Mouse (Mus musculus): ENCODE measurements around the gene Rsbn1. TPM values are rescaled to one million over a fixed set of nuclear protein-coding genes. Genes with fewer than 3 reads are reported as not detected.

Gene Rsbn1
- polyA plus RNA-seq (2014; fragmentation: Nextera tagmentation; extraction: Ambion mirVana) = 19.5 and 20.6 TPM in 2 replicates

DNA sequence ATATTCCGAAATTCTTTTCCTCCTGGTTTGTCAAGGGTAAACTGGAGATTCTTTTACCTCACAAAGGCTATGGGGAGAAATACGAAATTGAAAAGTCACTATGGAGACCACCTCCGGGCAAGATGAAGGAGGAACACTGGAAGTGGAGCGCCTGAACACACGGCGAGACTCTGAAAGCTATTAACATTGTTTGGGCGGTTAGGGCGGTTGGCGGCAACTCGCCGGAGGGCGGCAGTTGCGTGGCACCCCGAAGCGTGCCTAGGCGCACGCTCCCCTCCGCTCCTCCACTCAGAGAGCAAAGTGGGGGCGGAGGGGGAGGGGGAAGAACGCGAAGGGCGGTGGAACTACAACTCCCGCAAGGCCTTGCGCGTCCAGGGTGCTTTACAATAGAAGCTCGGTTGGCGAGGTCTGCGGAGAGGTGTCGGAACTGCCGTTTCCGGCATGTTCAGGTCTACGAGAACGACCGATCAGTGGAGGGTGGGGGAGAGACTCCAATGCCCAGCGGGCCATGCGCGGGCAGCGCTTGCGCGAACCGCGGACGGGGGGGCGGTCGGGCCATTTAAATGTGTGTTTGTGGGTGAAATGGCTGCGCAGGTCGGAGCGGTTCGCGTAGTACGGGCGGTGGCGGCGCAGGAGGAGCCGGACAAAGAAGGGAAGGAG is at the start of gene Rsbn1:
Gene Rsbn1, plus strand, starts transcription at position 111 of the 660 bp plus-strand sequence.
- Histone ChIP-seq H3K4me1 (ENCODE audit: control insufficient read depth, insufficient read depth, low read length) (no peaks in the 10 kb centered on the region), H3K36me3 (replicated peaks; ENCODE audit: control insufficient read depth, insufficient read depth, low read depth, low read length) (no peaks in the 10 kb centered on the region), H3K9me3 (replicated peaks; ENCODE audit: control insufficient read depth, low read length) (no peaks in the 10 kb centered on the region), H3K9ac (replicated peaks; ENCODE audit: low read length) (peak within 1 kb of the TSS; percentile 84), H3K4me3 (ENCODE audit: low read depth, low read length) (peak within 1 kb of the TSS; percentile 78), H3K4me2 (ENCODE audit: low read depth, low read length) (peak within 1 kb of the TSS; percentile 49), H3K27me3 (ENCODE audit: control insufficient read depth, insufficient read depth, low read length) (no peaks in the 10 kb centered on the region), H3K27ac (replicated peaks; ENCODE audit: low read depth, low read length) (peak within 1 kb of the TSS; percentile 88)
- WGBS = under 1% methylated on average over 50 of the region's 55 CpGs
- DNase-seq (ENCODE audit: low spot score) (peak; percentile 99), ATAC-seq (replicated peaks; ENCODE audit: insufficient number of reproducible peaks, low FRiP score, low TSS enrichment, low read depth) (peak; percentile 100)

DNA sequence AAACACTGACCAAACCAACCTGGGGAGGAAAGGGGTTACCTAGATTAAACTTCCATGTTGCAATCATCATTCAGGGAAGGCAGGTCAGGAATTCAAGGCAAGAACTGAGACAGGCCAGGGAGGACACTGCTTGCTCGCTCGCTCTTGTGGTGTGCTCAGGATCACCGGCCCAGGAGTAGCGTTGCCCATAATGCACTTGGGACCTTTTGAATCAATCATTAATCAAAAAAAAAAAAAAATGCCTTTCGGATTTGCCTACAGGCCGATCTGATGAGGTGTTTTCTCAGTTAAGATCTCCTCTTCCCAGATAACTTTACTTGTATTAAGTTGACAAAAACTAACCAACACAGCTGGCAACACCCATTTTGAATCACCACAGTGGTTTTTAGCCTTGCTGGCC is 49.7 kb upstream of the Rsbn1 start:
- H3K9me3 ChIP-seq (replicated peaks; ENCODE audit: control insufficient read depth, low read length) = no peaks in the 10 kb centered on the region
- no peak overlapping the region for H3K27ac ChIP-seq (replicated peaks; ENCODE audit: low read depth, low read length)
- no peaks in the 10 kb centered on the region for H3K36me3 ChIP-seq (replicated peaks; ENCODE audit: control insufficient read depth, insufficient read depth, low read depth, low read length)
- WGBS = 93% methylated on average over 6 of the region's 6 CpGs
- DNase-seq (ENCODE audit: low spot score) = no peak
- H3K4me1 ChIP-seq (ENCODE audit: control insufficient read depth, insufficient read depth, low read length) = no peaks in the 10 kb centered on the region
- no peak overlapping the region for H3K9ac ChIP-seq (replicated peaks; ENCODE audit: low read length)
- H3K27me3 ChIP-seq (ENCODE audit: control insufficient read depth, insufficient read depth, low read length) = no peaks in the 10 kb centered on the region
- no peak overlapping the region for H3K4me3 ChIP-seq (ENCODE audit: low read depth, low read length)
- no peak for ATAC-seq (replicated peaks; ENCODE audit: insufficient number of reproducible peaks, low FRiP score, low TSS enrichment, low read depth)
- no peak overlapping the region for H3K4me2 ChIP-seq (ENCODE audit: low read depth, low read length)

DNA sequence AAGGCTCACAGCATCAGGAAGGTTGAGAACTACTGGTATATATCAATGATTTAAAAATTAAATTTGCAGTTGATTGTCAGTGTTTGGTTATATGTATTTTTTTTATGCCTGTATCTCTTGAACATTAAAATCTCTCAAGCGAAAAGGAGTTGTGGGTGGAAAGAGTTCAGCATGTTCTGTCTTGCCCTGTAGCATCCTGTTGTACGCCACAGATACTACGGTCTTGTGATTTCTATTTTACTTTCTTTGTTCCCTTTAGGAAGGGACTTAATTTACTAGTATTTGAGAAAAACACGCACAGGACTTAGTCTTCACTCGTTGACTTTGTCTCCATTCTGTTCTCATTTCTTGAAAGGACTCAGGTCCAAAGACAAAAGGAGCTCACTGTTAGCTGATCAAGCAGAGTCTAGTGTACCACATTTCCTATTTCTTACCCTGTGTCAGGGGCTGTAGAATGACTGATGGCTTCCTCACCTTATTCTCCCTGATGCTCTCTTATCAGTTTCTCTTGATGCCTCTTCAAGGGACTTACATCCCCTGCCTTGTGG is 46.4 kb upstream of the Rsbn1 start:
- no peaks in the 10 kb centered on the region for H3K36me3 ChIP-seq (replicated peaks; ENCODE audit: control insufficient read depth, insufficient read depth, low read depth, low read length)
- no peaks in the 10 kb centered on the region for H3K27me3 ChIP-seq (ENCODE audit: control insufficient read depth, insufficient read depth, low read length)
- ATAC-seq (replicated peaks; ENCODE audit: insufficient number of reproducible peaks, low FRiP score, low TSS enrichment, low read depth) (no peak), DNase-seq (ENCODE audit: low spot score) (no peak)
- no peak overlapping the region for H3K27ac ChIP-seq (replicated peaks; ENCODE audit: low read depth, low read length)
- 85% methylated on average over 5 of the region's 5 CpGs for WGBS
- H3K4me1 ChIP-seq (ENCODE audit: control insufficient read depth, insufficient read depth, low read length) = no peaks in the 10 kb centered on the region
- H3K9me3 ChIP-seq (replicated peaks; ENCODE audit: control insufficient read depth, low read length) = no peaks in the 10 kb centered on the region
- no peak overlapping the region for H3K4me3 ChIP-seq (ENCODE audit: low read depth, low read length)
- no peak overlapping the region for H3K9ac ChIP-seq (replicated peaks; ENCODE audit: low read length)
- H3K4me2 ChIP-seq (ENCODE audit: low read depth, low read length) = no peak overlapping the region

DNA sequence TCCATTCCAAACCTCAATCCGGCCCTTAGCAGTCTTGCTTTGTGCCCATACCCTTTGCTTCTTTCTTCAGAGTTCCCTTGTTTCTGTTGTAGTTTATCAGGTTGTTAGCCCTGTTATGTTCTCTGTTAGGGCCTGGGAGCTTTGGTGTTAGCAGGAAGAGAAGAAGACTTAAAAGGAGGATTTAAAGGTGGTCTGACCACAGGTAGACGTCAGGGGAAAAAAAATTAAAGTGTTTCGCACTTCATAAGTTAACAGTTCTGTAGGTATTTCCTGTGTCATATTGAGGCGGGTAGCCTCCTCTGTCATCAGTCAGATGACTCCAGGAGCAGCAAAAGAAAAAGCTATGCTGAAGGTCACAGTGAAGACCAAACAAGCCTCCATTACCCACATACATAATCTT is 45.9 kb upstream of the Rsbn1 start:
- no peaks in the 10 kb centered on the region for H3K4me1 ChIP-seq (ENCODE audit: control insufficient read depth, insufficient read depth, low read length)
- no peak for ATAC-seq (replicated peaks; ENCODE audit: insufficient number of reproducible peaks, low FRiP score, low TSS enrichment, low read depth)
- H3K9me3 ChIP-seq (replicated peaks; ENCODE audit: control insufficient read depth, low read length) = no peaks in the 10 kb centered on the region
- no peak overlapping the region for H3K27ac ChIP-seq (replicated peaks; ENCODE audit: low read depth, low read length)
- no peaks in the 10 kb centered on the region for H3K27me3 ChIP-seq (ENCODE audit: control insufficient read depth, insufficient read depth, low read length)
- DNase-seq (ENCODE audit: low spot score) = no peak
- H3K4me2 ChIP-seq (ENCODE audit: low read depth, low read length) = no peak overlapping the region
- H3K36me3 ChIP-seq (replicated peaks; ENCODE audit: control insufficient read depth, insufficient read depth, low read depth, low read length) = no peaks in the 10 kb centered on the region
- H3K4me3 ChIP-seq (ENCODE audit: low read depth, low read length) = no peak overlapping the region
- 82% methylated on average over 4 of the region's 4 CpGs for WGBS
- H3K9ac ChIP-seq (replicated peaks; ENCODE audit: low read length) = no peak overlapping the region

DNA sequence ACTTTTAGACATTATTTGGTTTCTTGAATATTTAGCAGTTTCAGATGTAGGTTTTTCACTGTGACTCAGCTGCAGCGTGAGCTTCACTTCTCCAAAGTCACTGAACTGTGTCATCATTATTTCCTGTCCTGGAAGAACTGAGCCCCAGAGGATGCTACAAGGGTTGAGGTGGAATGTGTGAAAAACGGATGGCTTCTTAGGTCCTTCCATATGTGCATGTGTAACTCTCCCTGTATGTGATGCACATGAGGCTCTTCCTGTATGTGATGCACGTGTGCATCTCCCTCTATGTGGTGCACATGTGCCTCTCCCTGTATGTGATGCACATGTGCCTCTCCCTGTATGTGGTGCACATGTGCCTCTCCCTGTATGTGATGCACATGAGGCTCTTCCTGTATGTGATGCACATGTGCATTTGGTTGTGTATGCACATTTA is 41.2 kb upstream of the Rsbn1 start:
- Histone ChIP-seq H3K9me3 (replicated peaks; ENCODE audit: control insufficient read depth, low read length) (no peaks in the 10 kb centered on the region), H3K27ac (replicated peaks; ENCODE audit: low read depth, low read length) (no peak overlapping the region), H3K4me3 (ENCODE audit: low read depth, low read length) (no peak overlapping the region), H3K27me3 (ENCODE audit: control insufficient read depth, insufficient read depth, low read length) (no peaks in the 10 kb centered on the region), H3K9ac (replicated peaks; ENCODE audit: low read length) (no peak overlapping the region), H3K4me1 (ENCODE audit: control insufficient read depth, insufficient read depth, low read length) (no peaks in the 10 kb centered on the region), H3K36me3 (replicated peaks; ENCODE audit: control insufficient read depth, insufficient read depth, low read depth, low read length) (no peaks in the 10 kb centered on the region), H3K4me2 (ENCODE audit: low read depth, low read length) (no peak overlapping the region)
- no peak for ATAC-seq (replicated peaks; ENCODE audit: insufficient number of reproducible peaks, low FRiP score, low TSS enrichment, low read depth)
- 73% methylated on average over 3 of the region's 3 CpGs for WGBS
- no peak for DNase-seq (ENCODE audit: low spot score)

DNA sequence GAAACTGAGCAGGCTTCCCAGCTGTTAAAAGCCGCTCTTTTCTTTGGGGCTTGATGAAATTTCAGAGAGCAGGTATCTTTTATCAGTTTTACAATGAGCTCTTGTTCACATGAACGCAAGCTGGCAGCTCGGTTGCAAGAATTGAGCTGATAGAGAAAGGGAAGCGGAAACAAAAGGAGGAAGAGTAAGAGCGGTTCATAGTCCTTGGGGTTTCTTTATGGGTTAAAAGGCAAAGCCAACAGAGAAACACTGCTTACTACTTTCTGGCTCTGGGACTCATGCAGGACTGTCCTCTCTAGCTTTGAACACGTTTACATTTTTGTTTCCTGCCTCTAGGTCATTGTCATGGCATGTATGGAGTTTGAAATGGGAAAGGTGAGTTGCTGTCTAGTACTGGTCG is 39.6 kb upstream of the Rsbn1 start:
- H3K9me3 ChIP-seq (replicated peaks; ENCODE audit: control insufficient read depth, low read length) = no peaks in the 10 kb centered on the region
- WGBS = 71% methylated on average over 7 of the region's 7 CpGs
- no peaks in the 10 kb centered on the region for H3K4me1 ChIP-seq (ENCODE audit: control insufficient read depth, insufficient read depth, low read length)
- ATAC-seq (replicated peaks; ENCODE audit: insufficient number of reproducible peaks, low FRiP score, low TSS enrichment, low read depth) = no peak
- H3K36me3 ChIP-seq (replicated peaks; ENCODE audit: control insufficient read depth, insufficient read depth, low read depth, low read length) = no peaks in the 10 kb centered on the region
- H3K27me3 ChIP-seq (ENCODE audit: control insufficient read depth, insufficient read depth, low read length) = no peaks in the 10 kb centered on the region
- no peak overlapping the region for H3K27ac ChIP-seq (replicated peaks; ENCODE audit: low read depth, low read length)
- H3K4me3 ChIP-seq (ENCODE audit: low read depth, low read length) = no peak overlapping the region
- H3K4me2 ChIP-seq (ENCODE audit: low read depth, low read length) = no peak overlapping the region
- no peak overlapping the region for H3K9ac ChIP-seq (replicated peaks; ENCODE audit: low read length)
- no peak for DNase-seq (ENCODE audit: low spot score)

DNA sequence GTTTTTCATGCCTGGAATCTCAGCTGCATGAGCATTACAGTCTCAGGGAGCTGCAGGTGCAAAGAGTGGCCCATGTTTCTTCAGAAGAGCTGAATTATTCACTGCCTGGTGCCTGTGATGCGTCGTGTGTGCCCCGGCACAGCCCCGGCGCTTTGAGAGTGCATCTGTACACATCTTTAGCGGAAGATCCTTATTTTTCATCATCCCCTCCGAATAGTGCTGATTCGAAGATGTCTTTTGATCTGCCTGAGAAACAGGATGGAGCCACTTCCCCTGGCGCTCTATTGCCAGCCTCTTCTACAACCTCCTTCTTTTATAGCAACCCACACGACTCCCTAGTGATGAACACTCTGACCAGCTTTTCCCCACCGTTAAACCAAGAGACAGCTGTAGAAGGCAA is 28.0 kb upstream of the Rsbn1 start:
- H3K36me3 ChIP-seq (replicated peaks; ENCODE audit: control insufficient read depth, insufficient read depth, low read depth, low read length) = no peaks in the 10 kb centered on the region
- H3K4me1 ChIP-seq (ENCODE audit: control insufficient read depth, insufficient read depth, low read length) = no peaks in the 10 kb centered on the region
- ATAC-seq (replicated peaks; ENCODE audit: insufficient number of reproducible peaks, low FRiP score, low TSS enrichment, low read depth) (no peak), DNase-seq (ENCODE audit: low spot score) (no peak)
- no peak overlapping the region for H3K9ac ChIP-seq (replicated peaks; ENCODE audit: low read length)
- H3K9me3 ChIP-seq (replicated peaks; ENCODE audit: control insufficient read depth, low read length) = no peaks in the 10 kb centered on the region
- H3K4me3 ChIP-seq (ENCODE audit: low read depth, low read length) = no peak overlapping the region
- WGBS = 79% methylated on average over 11 of the region's 11 CpGs
- no peak overlapping the region for H3K4me2 ChIP-seq (ENCODE audit: low read depth, low read length)
- no peak overlapping the region for H3K27ac ChIP-seq (replicated peaks; ENCODE audit: low read depth, low read length)
- H3K27me3 ChIP-seq (ENCODE audit: control insufficient read depth, insufficient read depth, low read length) = no peaks in the 10 kb centered on the region

DNA sequence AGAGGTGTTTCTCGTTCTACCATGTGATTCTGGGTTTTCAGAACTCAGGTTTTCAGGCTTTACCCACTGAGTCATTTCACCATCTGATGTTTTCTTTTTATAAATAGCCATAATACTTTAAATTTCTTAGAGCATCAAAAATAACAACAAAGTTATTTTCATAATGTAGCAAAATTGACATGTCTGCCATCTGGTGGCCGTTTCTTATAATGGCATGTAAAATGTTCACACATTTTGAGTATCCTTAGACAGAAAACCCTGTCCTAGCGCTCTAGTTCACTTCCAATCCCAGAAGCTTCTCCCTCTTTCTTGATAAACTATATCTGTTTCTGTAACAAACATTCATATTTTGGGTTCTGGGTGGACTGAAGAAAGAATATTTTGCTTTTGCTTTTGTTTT is 26.3 kb upstream of the Rsbn1 start:
- H3K4me1 ChIP-seq (ENCODE audit: control insufficient read depth, insufficient read depth, low read length) = no peaks in the 10 kb centered on the region
- H3K36me3 ChIP-seq (replicated peaks; ENCODE audit: control insufficient read depth, insufficient read depth, low read depth, low read length) = no peaks in the 10 kb centered on the region
- H3K4me3 ChIP-seq (ENCODE audit: low read depth, low read length) = no peak overlapping the region
- no peak overlapping the region for H3K27ac ChIP-seq (replicated peaks; ENCODE audit: low read depth, low read length)
- no peaks in the 10 kb centered on the region for H3K9me3 ChIP-seq (replicated peaks; ENCODE audit: control insufficient read depth, low read length)
- no peaks in the 10 kb centered on the region for H3K27me3 ChIP-seq (ENCODE audit: control insufficient read depth, insufficient read depth, low read length)
- no peak for ATAC-seq (replicated peaks; ENCODE audit: insufficient number of reproducible peaks, low FRiP score, low TSS enrichment, low read depth)
- no peak overlapping the region for H3K4me2 ChIP-seq (ENCODE audit: low read depth, low read length)
- H3K9ac ChIP-seq (replicated peaks; ENCODE audit: low read length) = no peak overlapping the region
- WGBS = 25% methylated on average over 3 of the region's 3 CpGs
- DNase-seq (ENCODE audit: low spot score) = peak; percentile 75
